Mouse (Mus musculus) neural tube, embryonic 10.5 days (tissue): Measurements from ENCODE around the gene Gm5538.

Experiments
- DNase-seq: peaks from one replicate; pipeline ENCODE4 v3.0.0-alpha.2; 2017; ENCODE audit warnings: low spot score; ENCODE audit errors: extremely low spot score

Gene Gm5538

GRCm38 (mm10) chr3:59729490-59729889 lies at the start of gene Gm5538:
Gm5538 (plus strand) TSS chr3:59729790.
- no peak for DNase-seq

- DNase-seq, result no peak
Observed at GRCm38 (mm10) chr3:59697391-59697790, 32.2 kb upstream of the Gm5538 start.

GRCm38 (mm10) chr3:59702614-59703110 lies 26.9 kb upstream of the Gm5538 start:
- DNase-seq, result no peak

DNA sequence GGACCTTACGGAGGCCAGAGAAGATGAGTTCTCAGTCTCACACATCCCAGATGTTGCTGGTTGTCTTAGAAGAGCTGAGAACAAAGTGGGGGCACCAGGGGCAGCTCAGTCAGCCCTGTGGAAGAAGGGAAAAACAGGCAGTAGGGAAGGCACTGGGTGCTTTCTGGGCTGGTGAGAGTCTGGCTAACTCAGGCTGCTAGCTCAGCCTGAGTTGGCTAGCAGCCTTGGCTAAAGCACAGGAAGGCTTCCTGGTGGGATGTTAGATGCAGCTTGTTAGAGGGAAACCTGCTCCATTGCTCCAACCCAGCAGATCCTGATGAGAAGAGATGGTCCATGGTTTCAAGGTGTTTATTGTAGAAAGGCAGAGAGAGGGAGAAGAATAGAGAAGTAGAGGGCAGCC lies 10.3 kb downstream of the Gm5538 start:
- no peak for DNase-seq

GRCm38 (mm10) chr3:59744181-59744580 lies 14.6 kb downstream of the Gm5538 start:
- no peak for DNase-seq
